Mouse (Mus musculus) heart, postnatal 4 days (tissue): ENCODE data around the gene Dnmbp. TPM values are rescaled to one million over a fixed set of nuclear protein-coding genes. Genes with fewer than 3 reads are reported as not detected.

Experiments
- total RNA-seq, 2 experiments: library from RNA; stranded (reverse); gene quantifications; 2 replicates each; pipeline ENCODE4 v1.2.3; 2021

The Dnmbp gene
- total RNA-seq, 2 experiments from 2014 or later: 12.5 to 13.6 TPM

Other genes with a start within 250 kb of the Dnmbp start
- 1 to 10 TPM; 8.2 to 8.3 TPM for gene Cutc, start 187.2 kb downstream of the Dnmbp start, total RNA-seq
- 10 to 100 TPM; 35.7 to 36.0 TPM for gene Cox15, start 187.2 kb downstream of the Dnmbp start, total RNA-seq
- not detected for gene Abcc2, start 158.0 kb downstream of the Dnmbp start, total RNA-seq
- gene Cpn1, start 46.4 kb upstream of the Dnmbp start, total RNA-seq: not detected
- gene Cyp2c23, start 89.0 kb upstream of the Dnmbp start, total RNA-seq: not detected
- gene Erlin1, start 129.6 kb upstream of the Dnmbp start, total RNA-seq: 1 to 10 TPM; 8.9 to 9.5 TPM
- 10 to 100 TPM; 33.4 to 33.9 TPM for gene Chuk, start 167.3 kb upstream of the Dnmbp start, total RNA-seq
- 10 to 100 TPM; 13.9 to 14.9 TPM for gene Cwf19l1, start 195.7 kb upstream of the Dnmbp start, total RNA-seq
- gene Bloc1s2, start 206.3 kb upstream of the Dnmbp start, total RNA-seq: 10 to 100 TPM; 18.7 to 19.6 TPM